Mouse (Mus musculus): ENCODE data around the gene Cln3. TPM values are rescaled to one million over a fixed set of nuclear protein-coding genes. Genes with fewer than 3 reads are reported as not detected.
A peak's percentile ranks its signal among the peaks of the same experiment; 100 is the strongest.

The Cln3 gene
- total and polyA plus RNA-seq, 3 experiments, result 20.5 to 61.9 TPM; not detected in 1

- peak overlapping the region; percentile 74 for H3K9ac ChIP-seq (ENCODE audit: control insufficient read depth, low read depth, low read length, poor library complexity, severe bottlenecking)
- TF ChIP-seq CHD1 (IDR thresholded peaks at IDR 0.05; ENCODE audit: low read depth, low read length), result 0 out of 2 replicates have a peak, but pooled peaks have one; percentile 62
- TF ChIP-seq BHLHE40 (IDR thresholded peaks at IDR 0.05; ENCODE audit: borderline replicate concordance, low read depth, low read length), result no peak
- H3K79me2 ChIP-seq (ENCODE audit: control insufficient read depth, insufficient read depth, low read length, poor library complexity), result peaks cover 3% of the 10 kb centered on the region; the same call in 1 of the 2 replicates
- DNase-seq (ENCODE audit: low read depth, low spot score), result no peak
- H3K9me3 ChIP-seq (replicated peaks; ENCODE audit: insufficient read depth, low read length), result no peaks in the 10 kb centered on the region
- peak overlapping the region; percentile 48 to 82 for H3K4me3 ChIP-seq (ENCODE audit: control insufficient read depth in 1 of 2, insufficient read depth in 1 of 2, low read depth in 2 of 2, low read length in 2 of 2)
- no peaks in the 10 kb centered on the region for H3K27me3 ChIP-seq (ENCODE audit: control insufficient read depth in 1 of 2, insufficient read depth in 2 of 2, low read length in 2 of 2)
- peaks cover 0 to 20% of the 10 kb centered on the region in 2 experiments; a peak in 2 of 4 replicates for H3K36me3 ChIP-seq (ENCODE audit: control insufficient read depth in 1 of 2, insufficient read depth in 2 of 2, low read length in 2 of 2)
- H3K27ac ChIP-seq (ENCODE audit: control insufficient read depth, low read depth, low read length), result peak overlapping the region; percentile 33; the same call in 1 of the 2 replicates
- H3K4me1 ChIP-seq (ENCODE audit: control insufficient read depth in 1 of 2, insufficient read depth in 2 of 2, low read length in 2 of 2), result peaks cover 7 to 34% of the 10 kb centered on the region in 2 experiments
These were observed 2.9 kb downstream of the Cln3 start for GRCm38 (mm10) chr7:126582759-126583158.

- H3K36me3 ChIP-seq (ENCODE audit: control insufficient read depth in 1 of 2, insufficient read depth in 2 of 2, low read length in 2 of 2), result peaks cover 0 to 20% of the 10 kb centered on the region in 2 experiments; a peak in 2 of 4 replicates
- no peaks in the 10 kb centered on the region for H3K27me3 ChIP-seq (ENCODE audit: control insufficient read depth in 1 of 2, insufficient read depth in 2 of 2, low read length in 2 of 2)
- H3K79me2 ChIP-seq (ENCODE audit: control insufficient read depth, insufficient read depth, low read length, poor library complexity), result peaks cover 3% of the 10 kb centered on the region; the same call in 1 of the 2 replicates
- peak overlapping the region; percentile 36; the same call in 1 of the 2 replicates for H3K27ac ChIP-seq (ENCODE audit: control insufficient read depth, low read depth, low read length)
- H3K4me1 ChIP-seq (ENCODE audit: control insufficient read depth in 1 of 2, insufficient read depth in 2 of 2, low read length in 2 of 2), result peaks cover 7 to 34% of the 10 kb centered on the region in 2 experiments
- TF ChIP-seq RAD21 (IDR thresholded peaks at IDR 0.05; ENCODE audit: low read depth, low read length) (no peak), GATA1 (IDR thresholded peaks at IDR 0.05; ENCODE audit: low read depth, low read length) (peak; percentile 79), EP300 (IDR thresholded peaks at IDR 0.05; ENCODE audit: low read depth in 1 of 2, low read length in 2 of 2) (peak; percentile 26 to 27; a peak in 1 of 4 replicates), ETS1 (IDR thresholded peaks at IDR 0.05; ENCODE audit: low read depth, low read length) (peak; percentile 37; the same call in 1 of the 2 replicates), ZNF384 (IDR thresholded peaks at IDR 0.05; ENCODE audit: low read depth, low read length) (peak; percentile 92), E2F4 (IDR thresholded peaks at IDR 0.05; ENCODE audit: borderline replicate concordance, low read depth, low read length) (no peak), SIN3A (IDR thresholded peaks at IDR 0.05; ENCODE audit: low read length) (peak; percentile 37; the same call in 1 of the 2 replicates)
- peak; percentile 68 for DNase-seq (ENCODE audit: low read depth, low spot score)
- no peak overlapping the region for H3K9ac ChIP-seq (ENCODE audit: control insufficient read depth, low read depth, low read length, poor library complexity, severe bottlenecking)
- peak overlapping the region in 1 of 2 experiments; percentile 13; a peak in 1 of 4 replicates for H3K4me3 ChIP-seq (ENCODE audit: control insufficient read depth in 1 of 2, insufficient read depth in 1 of 2, low read depth in 2 of 2, low read length in 2 of 2)
- no peaks in the 10 kb centered on the region for H3K9me3 ChIP-seq (replicated peaks; ENCODE audit: insufficient read depth, low read length)
These were observed 4.0 kb downstream of the Cln3 start for GRCm38 (mm10) chr7:126581661-126582060.

DNA sequence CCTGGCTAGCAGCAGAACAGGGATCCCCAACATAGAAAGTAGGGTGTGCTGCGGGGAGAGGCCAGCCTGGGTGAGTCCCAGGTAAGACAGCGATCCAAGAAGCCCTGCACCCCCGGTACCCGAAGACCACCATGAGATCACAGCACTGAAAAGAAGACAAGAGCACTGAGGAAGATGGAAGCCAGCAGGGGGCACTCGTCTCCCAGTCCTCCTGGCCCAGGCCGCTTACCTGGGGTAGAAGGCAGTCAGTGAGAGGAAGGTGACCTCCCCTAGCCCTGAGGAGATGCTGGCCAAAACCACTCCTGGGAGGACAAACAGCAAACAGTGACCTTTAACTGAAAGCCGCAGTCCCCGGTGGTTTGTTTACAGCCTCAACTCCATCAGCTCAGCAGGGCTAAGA, 6.4 kb downstream of the Cln3 start:
- H3K36me3 ChIP-seq (ENCODE audit: control insufficient read depth in 1 of 2, insufficient read depth in 2 of 2, low read length in 2 of 2), result peaks cover 0 to 16% of the 10 kb centered on the region in 2 experiments; a peak in 3 of 4 replicates
- H3K79me2 ChIP-seq (ENCODE audit: control insufficient read depth, insufficient read depth, low read length, poor library complexity), result peaks cover 3% of the 10 kb centered on the region; the same call in 1 of the 2 replicates
- H3K9ac ChIP-seq (ENCODE audit: control insufficient read depth, low read depth, low read length, poor library complexity, severe bottlenecking), result no peak overlapping the region
- no peaks in the 10 kb centered on the region for H3K9me3 ChIP-seq (replicated peaks; ENCODE audit: insufficient read depth, low read length)
- DNase-seq (ENCODE audit: low read depth, low spot score), result no peak
- H3K4me3 ChIP-seq (ENCODE audit: control insufficient read depth in 1 of 2, insufficient read depth in 1 of 2, low read depth in 2 of 2, low read length in 2 of 2), result no peak overlapping the region
- peaks cover 7 to 19% of the 10 kb centered on the region in 2 experiments for H3K4me1 ChIP-seq (ENCODE audit: control insufficient read depth in 1 of 2, insufficient read depth in 2 of 2, low read length in 2 of 2)
- no peak overlapping the region for H3K27ac ChIP-seq (ENCODE audit: control insufficient read depth, low read depth, low read length)
- H3K27me3 ChIP-seq (ENCODE audit: control insufficient read depth in 1 of 2, insufficient read depth in 2 of 2, low read length in 2 of 2), result no peaks in the 10 kb centered on the region
- no peak for TF ChIP-seq TCF12 (IDR thresholded peaks at IDR 0.05; ENCODE audit: low read depth, low read length)
- TF ChIP-seq ETS1 (IDR thresholded peaks at IDR 0.05; ENCODE audit: low read depth, low read length), result no peak
- TF ChIP-seq MYB (IDR thresholded peaks at IDR 0.05; ENCODE audit: low read depth, low read length), result no peak
- TF ChIP-seq KAT2A (conservative IDR thresholded peaks at IDR 0.05; ENCODE audit: low read depth, low read length), result no peak
- no peak for TF ChIP-seq ELF1 (IDR thresholded peaks at IDR 0.05; ENCODE audit: low read depth, low read length)
- no peak for TF ChIP-seq ZKSCAN1 (IDR thresholded peaks at IDR 0.05; ENCODE audit: low read depth, low read length)
- no peak for TF ChIP-seq USF1 (IDR thresholded peaks at IDR 0.05; ENCODE audit: low read depth, low read length)
- TF ChIP-seq SMC3 (IDR thresholded peaks at IDR 0.05; ENCODE audit: low read depth, low read length), result peak; percentile 67
- TF ChIP-seq EP300 (IDR thresholded peaks at IDR 0.05; ENCODE audit: low read depth in 1 of 2, low read length in 2 of 2), result no peak
- peak; percentile 48 for TF ChIP-seq RAD21 (IDR thresholded peaks at IDR 0.05; ENCODE audit: low read depth, low read length)
- TF ChIP-seq CTCF (IDR thresholded peaks at IDR 0.05 in 2 of 3, conservative IDR thresholded peaks at IDR 0.05 in 1 of 3; ENCODE audit: control insufficient read depth in 1 of 3, insufficient read depth in 1 of 3, low read depth in 2 of 3, low read length in 3 of 3, poor library complexity in 1 of 3, severe bottlenecking in 1 of 3), result peak in 2 of 3 experiments; percentile 58 to 63; a peak in 5 of 6 replicates
- TF ChIP-seq ZC3H11A (IDR thresholded peaks at IDR 0.05; ENCODE audit: low read depth, low read length), result peak; percentile 52

All from MEL (cell line).